Mouse (Mus musculus) heart, postnatal 0 days (tissue): ENCODE measurements around the gene Myl3. TPM values are rescaled to one million over a fixed set of nuclear protein-coding genes. Genes with fewer than 3 reads are reported as not detected.

Experiments
- ATAC-seq: fragments of 200-750 bp; cut with Nextera tagmentation; 2 replicates; pipeline ENCODE4 v1.8.0; 2017; ENCODE audit warnings: low read depth, moderate number of reproducible peaks, moderate library complexity; ENCODE audit not compliant: insufficient read depth
- DNase-seq: peaks from one replicate; pipeline ENCODE4 v3.0.0-alpha.2; 2016; ENCODE audit warnings: low spot score
- H3K27ac ChIP-seq: fragments of 300-500 bp; sonication (generic); 2 replicates; pipeline ENCODE4 v1.5.1; 2014; ENCODE audit warnings: low read depth, mild to moderate bottlenecking
- H3K27me3 ChIP-seq: fragments of 300-500 bp; sonication (generic); 2 replicates; pipeline ENCODE4 v1.6.1; 2014; ENCODE audit warnings: low read length, mixed read lengths; ENCODE audit not compliant: control insufficient read depth, insufficient read depth
- H3K36me3 ChIP-seq: fragments of 300-500 bp; sonication (generic); replicated peaks from 2 replicates; pipeline ENCODE4 v1.6.1; 2014; ENCODE audit warnings: low read length, mixed read lengths; ENCODE audit not compliant: control insufficient read depth, insufficient read depth
- H3K4me1 ChIP-seq: fragments of 300-500 bp; sonication (generic); 2 replicates; pipeline ENCODE4 v1.6.1; 2014; ENCODE audit warnings: antibody characterized with exemption; ENCODE audit not compliant: control insufficient read depth, insufficient read depth
- H3K4me2 ChIP-seq: fragments of 300-500 bp; sonication (generic); 2 replicates; pipeline ENCODE4 v1.6.1; 2014; ENCODE audit warnings: low read depth, mild to moderate bottlenecking, low read length, moderate library complexity
- H3K4me3 ChIP-seq: fragments of 300-500 bp; sonication (generic); 2 replicates; pipeline ENCODE4 v1.5.1; 2014; ENCODE audit warnings: low read depth, low read length
- H3K9ac ChIP-seq: fragments of 300-500 bp; sonication (generic); replicated peaks from 2 replicates; pipeline ENCODE4 v1.6.1; 2014; ENCODE audit warnings: low read depth, low read length, mixed read lengths
- H3K9me3 ChIP-seq: fragments of 300-500 bp; sonication (generic); replicated peaks from 2 replicates; pipeline ENCODE4 v1.6.1; 2016; ENCODE audit warnings: low read length; ENCODE audit not compliant: control insufficient read depth
- CTCF ChIP-seq: IDR thresholded peaks from 2 replicates; pipeline ENCODE4 v1.5.1; 2016; ENCODE audit warnings: antibody characterized with exemption, control low read depth, low read depth
- EP300 ChIP-seq: IDR thresholded peaks from 2 replicates; pipeline ENCODE4 v1.6.1; 2016; ENCODE audit warnings: antibody characterized with exemption, low read depth
- WGBS: fragments of 180-500 bp; shearing (Covaris S2); extraction: QIAGEN DNeasy Blood & Tissue Kit; methylation state at CpG from one replicate; pipeline ENCODE4 v1.1.7; 2014; 5-methylcytosine and 5-hydroxymethylcytosine counted together
- polyA plus RNA-seq: library from polyadenylated mRNA; unstranded; fragments of >200 nt; fragmentation: Nextera tagmentation; extraction: Ambion mirVana; gene quantifications from 2 replicates; pipeline ENCODE4 v1.2.1, GENCODE M21; 2015
- total RNA-seq: library from RNA; depleted of rRNA; stranded (reverse); fragments of >200 nt; gene quantifications from 2 replicates; pipeline ENCODE4 v1.2.3, GENCODE M21; 2014; ENCODE audit warnings: low replicate concordance

Myl3 gene
- total and polyA plus RNA-seq, 2 experiments from 2014 or later = 7,975 to 8,752 TPM

- no peak overlapping the region for H3K4me2 ChIP-seq
- no peak for ATAC-seq
- H3K27ac ChIP-seq = no peak overlapping the region
- no peak overlapping the region for H3K9ac ChIP-seq
- no peaks in the 10 kb centered on the region for H3K9me3 ChIP-seq
- TF ChIP-seq CTCF (peak; percentile 62), EP300 (no peak)
- no peak for DNase-seq
- no peak overlapping the region for H3K4me3 ChIP-seq
- H3K36me3 ChIP-seq = no peaks in the 10 kb centered on the region
- peaks cover 23% of the 10 kb centered on the region for H3K4me1 ChIP-seq
- 23% methylated on average over 8 of the region's 8 CpGs for WGBS
- H3K27me3 ChIP-seq = no peaks in the 10 kb centered on the region
Measured at GRCm38 (mm10) chr9:110729841-110730240, 11.8 kb upstream of the Myl3 start.

GRCm38 (mm10) chr9:110731859-110732258 is 9.8 kb upstream of the Myl3 start:
- Histone ChIP-seq H3K36me3 (no peaks in the 10 kb centered on the region), H3K9me3 (no peaks in the 10 kb centered on the region), H3K4me1 (peaks cover 15% of the 10 kb centered on the region), H3K27me3 (no peaks in the 10 kb centered on the region), H3K4me2 (no peak overlapping the region), H3K4me3 (no peak overlapping the region), H3K27ac (no peak overlapping the region), H3K9ac (no peak overlapping the region)
- DNase-seq (no peak), ATAC-seq (no peak)
- WGBS = 42% methylated on average over 4 of the region's 4 CpGs
- TF ChIP-seq CTCF (no peak), EP300 (no peak)

- under 1% methylated on average over 26 of the region's 26 CpGs for WGBS
- peak; percentile 90 for DNase-seq
- no peaks in the 10 kb centered on the region for H3K27me3 ChIP-seq
- peak overlapping the region; percentile 49 for H3K4me3 ChIP-seq
- 0 out of 2 replicates have a peak overlapping the region, but pooled peaks have one; percentile 31 for H3K27ac ChIP-seq
- H3K4me2 ChIP-seq = peak overlapping the region; percentile 68
- no peaks in the 10 kb centered on the region for H3K36me3 ChIP-seq
- TF ChIP-seq CTCF (0 out of 2 replicates have a peak, but pooled peaks have one; percentile 0), EP300 (no peak)
- no peaks in the 10 kb centered on the region for H3K9me3 ChIP-seq
- peaks cover 15% of the 10 kb centered on the region for H3K4me1 ChIP-seq
- H3K9ac ChIP-seq = peak overlapping the region; percentile 46
- peak; percentile 89 for ATAC-seq
Measured at GRCm38 (mm10) chr9:110732623-110733022, 9.0 kb upstream of the Myl3 start.

GRCm38 (mm10) chr9:110733102-110733501 is 8.6 kb upstream of the Myl3 start:
- 11% methylated on average over 8 of the region's 8 CpGs for WGBS

GRCm38 (mm10) chr9:110734154-110734553 is 7.5 kb upstream of the Myl3 start:
- Histone ChIP-seq H3K9me3 (no peaks in the 10 kb centered on the region), H3K4me1 (peaks cover 15% of the 10 kb centered on the region), H3K27ac (no peak overlapping the region), H3K4me3 (no peak overlapping the region), H3K36me3 (no peaks in the 10 kb centered on the region), H3K9ac (no peak overlapping the region), H3K27me3 (no peaks in the 10 kb centered on the region), H3K4me2 (no peak overlapping the region)
- ATAC-seq (no peak), DNase-seq (no peak)
- TF ChIP-seq EP300 = no peak
- TF ChIP-seq CTCF = no peak
- 72% methylated on average over 7 of the region's 7 CpGs for WGBS

More at GRCm38 (mm10) chr9:110733102-110733501, 8.6 kb upstream of the Myl3 start:
- H3K4me2 ChIP-seq = peak overlapping the region; percentile 68
- DNase-seq = no peak
- peak overlapping the region; percentile 46 for H3K9ac ChIP-seq
- H3K27me3 ChIP-seq = no peaks in the 10 kb centered on the region
- H3K9me3 ChIP-seq = no peaks in the 10 kb centered on the region
- peaks cover 15% of the 10 kb centered on the region for H3K4me1 ChIP-seq
- TF ChIP-seq EP300 = no peak
- no peak for TF ChIP-seq CTCF
- no peaks in the 10 kb centered on the region for H3K36me3 ChIP-seq
- H3K4me3 ChIP-seq = peak overlapping the region; percentile 49
- H3K27ac ChIP-seq = 0 out of 2 replicates have a peak overlapping the region, but pooled peaks have one; percentile 31
- ATAC-seq = no peak

GRCm38 (mm10) chr9:110736362-110736761 is 5.3 kb upstream of the Myl3 start:
- no peaks in the 10 kb centered on the region; the same call in 1 of the 2 replicates for H3K36me3 ChIP-seq
- H3K9me3 ChIP-seq = no peaks in the 10 kb centered on the region
- H3K4me1 ChIP-seq = peaks cover 15% of the 10 kb centered on the region
- DNase-seq (no peak), ATAC-seq (no peak)
- H3K4me2 ChIP-seq = no peak overlapping the region
- no peak overlapping the region for H3K27ac ChIP-seq
- H3K4me3 ChIP-seq = no peak overlapping the region
- TF ChIP-seq CTCF = no peak
- no peak for TF ChIP-seq EP300
- H3K9ac ChIP-seq = no peak overlapping the region
- peaks cover 6% of the 10 kb centered on the region; the same call in 1 of the 2 replicates for H3K27me3 ChIP-seq
- WGBS = 48% methylated on average over 9 of the region's 9 CpGs
